In the genomic region with DNA sequence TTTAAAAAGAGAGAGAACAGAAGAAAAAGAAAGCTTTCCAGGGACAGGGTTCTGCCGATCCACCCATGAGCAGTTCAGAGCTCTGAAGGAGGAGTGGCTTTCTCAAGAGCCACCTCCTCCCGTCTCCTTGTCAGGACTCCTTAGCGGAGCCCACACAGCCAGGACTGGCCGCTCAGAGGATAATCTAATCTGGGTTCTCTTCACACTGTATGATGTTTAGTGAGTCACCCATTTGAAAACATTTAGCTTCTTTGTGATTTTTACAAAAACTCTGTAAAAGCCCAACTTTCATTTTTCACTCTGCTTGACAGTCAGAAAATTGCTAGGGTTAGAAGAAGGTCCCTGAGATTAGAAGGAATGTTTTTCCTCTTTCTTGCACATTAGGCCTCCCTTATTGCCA, we compare ENCODE assay signal across 10 mouse cellular contexts.
DNase-seq lines count a peak whose midpoint lies in the region; ATAC-seq and TF ChIP-seq lines count a peak whose summit lies in the region.
"Had no signal": no experiment of that assay in that cellular context is flagged by ENCODE, and none has a peak within 500 bp of the region (broad histone marks: within the 10 kb centered on the region; RNA-seq: fewer than 3 reads in every experiment).

No protein-coding gene starts in this region.

- DNase-seq in heart, postnatal 0 days (ENCODE audit: low spot score), result peak; percentile 28
- DNase-seq in heart, postnatal 14 days, result no peak
- DNase-seq in midbrain, embryonic 10.5 days (ENCODE audit: low spot score), result no peak
- no peak for DNase-seq in spleen, adult 18-20 months
- DNase-seq in c-Kit-positive CD71-positive TER-119-positive erythroid progenitor cells, embryonic 14.5 days (ENCODE audit: low spot score), result no peak
- DNase-seq: cerebellum, adult 9-10 months had no signal

- intact Hi-C loops in heart, postnatal 14 days (cut with DNase I), result no loop called here

- no peaks in the 10 kb centered on the region for H3K9me3 ChIP-seq in heart, postnatal 0 days (replicated peaks; ENCODE audit: control insufficient read depth, low read length)
- no peaks in the 10 kb centered on the region for H3K9me3 ChIP-seq in midbrain, embryonic 13.5 days
- H3K9me3 ChIP-seq in midbrain, embryonic 10.5 days (replicated peaks), result no peaks in the 10 kb centered on the region
- no peaks in the 10 kb centered on the region for H3K9me3 ChIP-seq in forebrain, embryonic 16.5 days (ENCODE audit: control insufficient read depth, low read length)
- H3K9me3 ChIP-seq in midbrain, embryonic 16.5 days (replicated peaks; ENCODE audit: control insufficient read depth, low read length, poor library complexity, severe bottlenecking), result no peaks in the 10 kb centered on the region
- H3K9me3 ChIP-seq: embryonic facial prominence, embryonic 12.5 days had no signal

- TF ChIP-seq EP300 in heart, postnatal 0 days (IDR thresholded peaks at IDR 0.05; ENCODE audit: low read depth), result no peak

- no peak overlapping the region for H3K9ac ChIP-seq in heart, postnatal 0 days (replicated peaks; ENCODE audit: low read depth, low read length)
- H3K9ac ChIP-seq in midbrain, embryonic 13.5 days (replicated peaks), result no peak overlapping the region
- no peak overlapping the region for H3K9ac ChIP-seq in forebrain, embryonic 16.5 days (replicated peaks; ENCODE audit: low read depth, low read length)
- H3K9ac ChIP-seq in midbrain, embryonic 16.5 days (ENCODE audit: low read depth, low read length), result no peak overlapping the region
- H3K9ac ChIP-seq: embryonic facial prominence, embryonic 12.5 days had no signal

- H3K36me3 ChIP-seq in heart, postnatal 0 days (replicated peaks; ENCODE audit: control insufficient read depth, insufficient read depth, low read length), result no peaks in the 10 kb centered on the region
- no peaks in the 10 kb centered on the region for H3K36me3 ChIP-seq in midbrain, embryonic 13.5 days
- no peaks in the 10 kb centered on the region for H3K36me3 ChIP-seq in midbrain, embryonic 10.5 days
- no peaks in the 10 kb centered on the region for H3K36me3 ChIP-seq in forebrain, embryonic 16.5 days (ENCODE audit: control insufficient read depth, insufficient read depth)
- H3K36me3 ChIP-seq in midbrain, embryonic 16.5 days (ENCODE audit: control insufficient read depth, insufficient read depth, low read length), result no peaks in the 10 kb centered on the region
- H3K36me3 ChIP-seq: embryonic facial prominence, embryonic 12.5 days had no signal

- no peaks in the 10 kb centered on the region for H3K27me3 ChIP-seq in heart, postnatal 0 days (ENCODE audit: control insufficient read depth, insufficient read depth, low read length)
- H3K27me3 ChIP-seq in midbrain, embryonic 13.5 days, result no peaks in the 10 kb centered on the region
- H3K27me3 ChIP-seq in midbrain, embryonic 10.5 days (ENCODE audit: low read depth, poor library complexity, severe bottlenecking), result peaks cover 10% of the 10 kb centered on the region; the same call in 1 of the 2 replicates
- H3K27me3 ChIP-seq in forebrain, embryonic 16.5 days (replicated peaks; ENCODE audit: control insufficient read depth, insufficient read depth, low read length), result no peaks in the 10 kb centered on the region
- H3K27me3 ChIP-seq in midbrain, embryonic 16.5 days (ENCODE audit: control insufficient read depth, insufficient read depth, low read depth, low read length), result no peaks in the 10 kb centered on the region
- H3K27me3 ChIP-seq: embryonic facial prominence, embryonic 12.5 days had no signal

- WGBS in heart, postnatal 0 days, result 34% methylated on average over 4 of the region's 4 CpGs
- WGBS in midbrain, embryonic 13.5 days, result 41% methylated on average over 4 of the region's 4 CpGs
- WGBS in midbrain, embryonic 10.5 days, result 53% methylated on average over 4 of the region's 4 CpGs
- WGBS in forebrain, embryonic 16.5 days, result 50% methylated on average over 4 of the region's 4 CpGs
- WGBS in midbrain, embryonic 16.5 days, result 28% methylated on average over 4 of the region's 4 CpGs

- H3K4me3 ChIP-seq in heart, postnatal 0 days (ENCODE audit: low read depth, low read length), result no peak overlapping the region
- no peak overlapping the region for H3K4me3 ChIP-seq in midbrain, embryonic 13.5 days (replicated peaks)
- no peak overlapping the region for H3K4me3 ChIP-seq in midbrain, embryonic 10.5 days
- H3K4me3 ChIP-seq in forebrain, embryonic 16.5 days (replicated peaks; ENCODE audit: low read length), result no peak overlapping the region
- no peak overlapping the region for H3K4me3 ChIP-seq in midbrain, embryonic 16.5 days (ENCODE audit: low read depth, low read length)
- H3K4me3 ChIP-seq: embryonic facial prominence, embryonic 12.5 days had no signal

- 0 out of 2 replicates have a peak, but pooled peaks have one; percentile 44 for ATAC-seq in heart, postnatal 0 days (ENCODE audit: insufficient read depth, low read depth)
- ATAC-seq in midbrain, embryonic 13.5 days, result no peak
- ATAC-seq in forebrain, embryonic 16.5 days, result no peak
- no peak for ATAC-seq in midbrain, embryonic 16.5 days

- H3K4me2 ChIP-seq in heart, postnatal 0 days (ENCODE audit: low read depth, low read length), result no peak overlapping the region
- H3K4me2 ChIP-seq in midbrain, embryonic 13.5 days (replicated peaks), result no peak overlapping the region
- H3K4me2 ChIP-seq in forebrain, embryonic 16.5 days (ENCODE audit: low read length), result no peak overlapping the region
- H3K4me2 ChIP-seq in midbrain, embryonic 16.5 days (ENCODE audit: low read length), result no peak overlapping the region
- H3K4me2 ChIP-seq: embryonic facial prominence, embryonic 12.5 days had no signal

- H3K4me1 ChIP-seq in heart, postnatal 0 days (ENCODE audit: control insufficient read depth, insufficient read depth), result peaks cover 7% of the 10 kb centered on the region
- peaks cover 50% of the 10 kb centered on the region for H3K4me1 ChIP-seq in midbrain, embryonic 13.5 days (replicated peaks)
- peaks cover 60% of the 10 kb centered on the region for H3K4me1 ChIP-seq in midbrain, embryonic 10.5 days
- peaks cover 18% of the 10 kb centered on the region for H3K4me1 ChIP-seq in forebrain, embryonic 16.5 days (replicated peaks; ENCODE audit: control insufficient read depth, insufficient read depth, low read length)
- H3K4me1 ChIP-seq in midbrain, embryonic 16.5 days (ENCODE audit: control insufficient read depth, insufficient read depth, low read length), result peaks cover 21% of the 10 kb centered on the region

- no peak overlapping the region for H3K27ac ChIP-seq in heart, postnatal 0 days (ENCODE audit: low read depth)
- H3K27ac ChIP-seq in midbrain, embryonic 13.5 days, result peak overlapping the region; percentile 99
- H3K27ac ChIP-seq in midbrain, embryonic 10.5 days (replicated peaks), result no peak overlapping the region
- peak overlapping the region; percentile 98 for H3K27ac ChIP-seq in forebrain, embryonic 16.5 days (ENCODE audit: low read length)
- peak overlapping the region; percentile 98 for H3K27ac ChIP-seq in midbrain, embryonic 16.5 days (ENCODE audit: low read length)
- H3K27ac ChIP-seq: embryonic facial prominence, embryonic 12.5 days had no signal

- TF ChIP-seq CTCF in heart, postnatal 0 days (IDR thresholded peaks at IDR 0.05; ENCODE audit: low read depth), result no peak

Comparison
In these comparisons a context has a peak if more than half of its experiments do, and no peak if none do; other contexts are left out.
1. H3K27ac ChIP-seq: peak in midbrain, embryonic 13.5 days (single experiment), forebrain, embryonic 16.5 days (single experiment) and midbrain, embryonic 16.5 days (single experiment); none in heart, postnatal 0 days (single experiment) and midbrain, embryonic 10.5 days (single experiment).